Mouse (Mus musculus): ENCODE results near the gene Esp18. TPM values are rescaled to one million over a fixed set of nuclear protein-coding genes. Genes with fewer than 3 reads are reported as not detected.

Gene Esp18
- polyA plus RNA-seq (2015; fragmentation: Nextera tagmentation; extraction: Ambion mirVana): not detected in 2 replicates

DNA sequence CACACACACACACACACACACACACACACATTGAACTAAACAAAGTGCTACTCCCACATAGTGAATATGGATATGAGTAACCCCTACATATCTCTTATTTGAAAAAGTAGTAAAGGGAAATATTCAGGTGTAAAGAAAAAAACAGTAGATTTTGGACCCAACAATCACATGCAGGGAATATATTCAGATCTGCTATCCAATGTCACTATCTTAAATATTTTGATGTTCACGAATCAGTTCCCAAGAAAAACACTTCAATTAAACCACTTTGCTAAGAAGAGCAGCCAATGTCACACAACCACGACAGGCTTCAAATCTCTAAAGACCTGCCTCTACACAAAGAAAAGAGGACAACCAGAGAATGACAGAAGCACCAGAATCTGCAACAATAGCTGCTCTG lies at the start of gene Esp18:
Esp18 (plus strand) TSS at position 301 of the 400 bp plus-strand sequence.
- TF ChIP-seq CTCF (IDR thresholded peaks at IDR 0.05; ENCODE audit: low read depth): no peak
- no peak for TF ChIP-seq EP300 (optimal IDR thresholded peaks at IDR 0.05)
- Histone ChIP-seq H3K4me2 (replicated peaks; ENCODE audit: low read depth) (no peak within 1 kb of the TSS), H3K4me3 (ENCODE audit: low read depth, low read length) (no peak within 1 kb of the TSS), H3K27me3 (ENCODE audit: control insufficient read depth, insufficient read depth, low read length) (no peaks in the 10 kb centered on the region), H3K36me3 (ENCODE audit: control insufficient read depth, insufficient read depth, low read length) (no peaks in the 10 kb centered on the region), H3K9me3 (ENCODE audit: control insufficient read depth, low read length) (no peaks in the 10 kb centered on the region), H3K27ac (replicated peaks) (no peak within 1 kb of the TSS), H3K4me1 (replicated peaks; ENCODE audit: control insufficient read depth, insufficient read depth) (no peaks in the 10 kb centered on the region), H3K9ac (ENCODE audit: low read length) (no peak within 1 kb of the TSS)
- WGBS: 51% methylated on average over 2 of the region's 2 CpGs
- DNase-seq (ENCODE audit: low spot score) (no peak), ATAC-seq (ENCODE audit: low FRiP score, low TSS enrichment) (no peak)

- no peaks in the 10 kb centered on the region for H3K9me3 ChIP-seq (ENCODE audit: control insufficient read depth, low read length)
- H3K36me3 ChIP-seq (ENCODE audit: control insufficient read depth, insufficient read depth, low read length): no peaks in the 10 kb centered on the region
- H3K27ac ChIP-seq (replicated peaks): no peak overlapping the region
- no peak overlapping the region for H3K4me2 ChIP-seq (replicated peaks; ENCODE audit: low read depth)
- no peaks in the 10 kb centered on the region for H3K27me3 ChIP-seq (ENCODE audit: control insufficient read depth, insufficient read depth, low read length)
- 58% methylated on average over 3 of the region's 3 CpGs for WGBS
- DNase-seq (ENCODE audit: low spot score) (no peak), ATAC-seq (ENCODE audit: low FRiP score, low TSS enrichment) (no peak)
- H3K4me3 ChIP-seq (ENCODE audit: low read depth, low read length): no peak overlapping the region
- TF ChIP-seq CTCF (IDR thresholded peaks at IDR 0.05; ENCODE audit: low read depth) (no peak), EP300 (optimal IDR thresholded peaks at IDR 0.05) (no peak)
- H3K9ac ChIP-seq (ENCODE audit: low read length): no peak overlapping the region
- no peaks in the 10 kb centered on the region for H3K4me1 ChIP-seq (replicated peaks; ENCODE audit: control insufficient read depth, insufficient read depth)
These were observed 42.8 kb upstream of the Esp18 start for GRCm38 (mm10) chr17:39363316-39363715.

Small RNA genes lying within 50 kb of the gene (microRNA-seq; reads per million reads assigned to microRNA genes)
- gene Gm26429: not detected

Other genes starting within 250 kb of the Esp18 start
- gene Esp16, start 129.8 kb downstream of the Esp18 start, polyA plus RNA-seq (2015; fragmentation: Nextera tagmentation; extraction: Ambion mirVana): not detected in 2 replicates
- gene Esp15, start 234.6 kb downstream of the Esp18 start, polyA plus RNA-seq (2015; fragmentation: Nextera tagmentation; extraction: Ambion mirVana): not detected in 2 replicates

All from stomach, postnatal 0 days (tissue).